Mouse (Mus musculus) liver, embryonic 14.5 days (tissue): ENCODE measurements around the gene Helz. TPM values are rescaled to one million over a fixed set of nuclear protein-coding genes. Genes with fewer than 3 reads are reported as not detected.
"Not testable (repeated sequence)": the region's sequence is repeated elsewhere in the genome, so short reads cannot be mapped to it uniquely, and the experiment has no call there.

Experiments
- ATAC-seq: fragments of 200-750 bp; cut with Nextera tagmentation; 2 replicates; pipeline ENCODE4 v1.8.0; 2017; ENCODE audit warnings: moderate number of reproducible peaks, mild to moderate bottlenecking, moderate library complexity; ENCODE audit not compliant: insufficient read depth
- DNase-seq, 3 experiments: peaks; one replicate each; pipeline ENCODE4 v3.0.0-alpha.2; 2012 to 2013; ENCODE audit warnings: low read depth in 3 of 3, low spot score in 3 of 3
- H3K27ac ChIP-seq: fragments of 300-500 bp; sonication (generic); 2 replicates; pipeline ENCODE4 v1.5.1; 2014; ENCODE audit warnings: moderate library complexity, mild to moderate bottlenecking, control low read depth, inconsistent platforms
- H3K27me3 ChIP-seq: fragments of 300-500 bp; sonication (generic); 2 replicates; pipeline ENCODE4 v1.6.1; 2014; ENCODE audit warnings: mild to moderate bottlenecking, low read length, moderate library complexity; ENCODE audit not compliant: control insufficient read depth, insufficient read depth
- H3K36me3 ChIP-seq: fragments of 300-500 bp; sonication (generic); replicated peaks from 2 replicates; pipeline ENCODE4 v1.6.1; 2014; ENCODE audit warnings: low read depth; ENCODE audit not compliant: control insufficient read depth, insufficient read depth
- H3K4me1 ChIP-seq, 2 experiments: fragments of 200-500 bp in 1 of 2; fragments of 300-500 bp in 1 of 2; sonication (generic) in 1 of 2; replicated peaks; 2 replicates each; pipeline ENCODE4 v1.6.1; 2012 to 2014; ENCODE audit warnings: antibody characterized with exemption in 1 of 2, inconsistent platforms in 1 of 2, low read length in 1 of 2; ENCODE audit not compliant: control insufficient read depth in 2 of 2, insufficient read depth in 2 of 2
- H3K4me2 ChIP-seq: fragments of 300-500 bp; sonication (generic); 2 replicates; pipeline ENCODE4 v1.6.1; 2014; ENCODE audit warnings: low read depth, mild to moderate bottlenecking, control low read depth, moderate library complexity
- H3K4me3 ChIP-seq, 2 experiments: fragments of 200-500 bp in 1 of 2; fragments of 300-500 bp in 1 of 2; sonication (generic) in 1 of 2; 2 replicates each; pipeline ENCODE4 v1.5.1; 2012 to 2014; ENCODE audit warnings: low read depth in 2 of 2, low read length in 2 of 2, mild to moderate bottlenecking in 2 of 2, control low read depth in 1 of 2, inconsistent platforms in 1 of 2, moderate library complexity in 1 of 2; ENCODE audit not compliant: insufficient read depth in 1 of 2
- H3K9ac ChIP-seq: fragments of 300-500 bp; sonication (generic); replicated peaks from 2 replicates; pipeline ENCODE4 v1.6.1; 2014; ENCODE audit warnings: mild to moderate bottlenecking, control low read depth, moderate library complexity
- H3K9me3 ChIP-seq: fragments of 300-500 bp; sonication (generic); 2 replicates; pipeline ENCODE4 v1.6.1; 2016; ENCODE audit warnings: low read length, mixed read lengths; ENCODE audit not compliant: control insufficient read depth
- CTCF ChIP-seq: IDR thresholded peaks from 2 replicates; pipeline ENCODE4 v1.5.1; 2016; ENCODE audit warnings: antibody characterized with exemption, low read depth, control low read depth
- EP300 ChIP-seq: IDR thresholded peaks from 2 replicates; pipeline ENCODE4 v1.6.1; 2016; ENCODE audit warnings: antibody characterized with exemption, low read depth
- WGBS: fragments of 180-500 bp; shearing (Covaris S2); extraction: QIAGEN DNeasy Blood & Tissue Kit; methylation state at CpG from one replicate; pipeline ENCODE4 v1.1.7; 2014; ENCODE audit not compliant: insufficient replicate concordance; 5-methylcytosine and 5-hydroxymethylcytosine counted together
- polyA plus RNA-seq, 2 experiments: library from polyadenylated mRNA; depleted of rRNA in 1 of 2; stranded (reverse) in 1 of 2; unstranded in 1 of 2; fragments of >200 nt; fragmentation: Nextera tagmentation in 1 of 2; extraction: Ambion mirVana in 1 of 2; gene quantifications; 2 replicates each; pipeline versions ENCODE4 v1.2.1 to v1.2.3; 2012 to 2014

Gene Helz
- polyA plus RNA-seq, 2 experiments = 3.0 to 5.6 TPM

DNA sequence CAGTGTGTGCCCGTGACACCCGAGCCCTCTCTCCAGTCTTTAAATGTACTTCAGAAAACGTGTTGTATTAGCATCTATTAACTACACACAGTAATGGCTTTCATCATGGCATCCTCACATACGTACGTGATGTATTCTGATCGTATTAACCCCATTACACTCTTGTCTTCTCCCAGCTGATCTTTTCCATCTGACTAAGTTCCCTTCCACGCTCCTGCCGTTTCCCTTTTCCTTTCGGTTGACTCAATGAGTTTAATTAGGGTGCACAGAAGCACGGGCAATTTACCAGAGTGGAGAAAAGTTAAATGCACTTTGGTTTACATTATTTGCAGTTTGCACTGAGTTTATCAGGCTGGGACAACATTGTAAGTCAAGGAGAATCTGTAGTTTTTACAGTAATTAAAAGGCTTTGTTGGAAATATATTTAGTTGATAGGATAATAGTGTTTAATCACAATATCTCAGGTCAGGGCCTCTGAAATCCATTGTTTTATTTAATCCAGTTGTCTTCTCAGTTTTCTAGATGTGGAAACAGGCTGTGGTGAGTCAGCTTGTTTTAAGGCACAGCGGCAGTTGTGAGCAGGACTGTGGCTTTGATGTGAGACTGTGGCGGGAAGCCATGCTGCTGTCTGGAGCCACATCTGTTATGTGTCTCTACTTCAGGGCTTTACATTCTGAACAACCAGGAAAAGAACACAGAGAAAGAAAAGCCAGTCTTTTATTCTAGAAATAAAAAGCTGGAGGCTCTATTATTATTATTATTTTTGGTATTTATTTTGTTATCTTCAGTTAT is 37.1 kb downstream of the Helz start:
- DNase-seq = no peak
- WGBS = 75% methylated on average over 12 of the region's 12 CpGs
- no peaks in the 10 kb centered on the region; the same call in none of the 2 replicates for H3K36me3 ChIP-seq
- no peaks in the 10 kb centered on the region for H3K4me1 ChIP-seq
- no peaks in the 10 kb centered on the region for H3K27me3 ChIP-seq
- H3K27ac ChIP-seq = no peak overlapping the region
- H3K4me3 ChIP-seq = no peak overlapping the region
- H3K4me2 ChIP-seq = no peak overlapping the region
- no peak for ATAC-seq
- TF ChIP-seq CTCF (no peak), EP300 (no peak)
- H3K9ac ChIP-seq = no peak overlapping the region
- no peaks in the 10 kb centered on the region for H3K9me3 ChIP-seq

DNA sequence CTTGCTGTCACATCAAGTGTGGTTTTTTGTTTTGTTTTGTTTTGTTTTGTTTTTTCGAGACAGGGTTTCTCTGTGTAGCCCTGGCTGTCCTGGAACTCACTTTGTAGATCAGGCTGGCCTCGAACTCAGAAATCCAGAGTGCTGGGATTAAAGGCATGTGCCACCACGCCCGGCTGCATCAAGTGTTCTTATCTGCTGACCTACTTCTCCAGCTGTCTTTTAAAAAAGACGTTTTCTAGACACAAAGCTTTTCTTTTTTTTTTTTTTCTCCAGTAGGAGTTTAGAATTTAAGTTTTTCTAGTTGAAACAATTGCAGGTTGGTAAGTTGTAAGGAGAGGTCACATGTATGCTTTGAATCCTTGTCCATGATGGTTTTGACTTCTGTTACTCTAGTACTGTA is 38.4 kb downstream of the Helz start:
- H3K27ac ChIP-seq, H3K4me1 ChIP-seq, H3K9ac ChIP-seq, DNase-seq, H3K4me2 ChIP-seq, H3K4me3 ChIP-seq, H3K27me3 ChIP-seq, H3K9me3 ChIP-seq, H3K36me3 ChIP-seq, ATAC-seq: not testable (repeated sequence)
- 40% methylated on average over 5 of the region's 5 CpGs for WGBS

DNA sequence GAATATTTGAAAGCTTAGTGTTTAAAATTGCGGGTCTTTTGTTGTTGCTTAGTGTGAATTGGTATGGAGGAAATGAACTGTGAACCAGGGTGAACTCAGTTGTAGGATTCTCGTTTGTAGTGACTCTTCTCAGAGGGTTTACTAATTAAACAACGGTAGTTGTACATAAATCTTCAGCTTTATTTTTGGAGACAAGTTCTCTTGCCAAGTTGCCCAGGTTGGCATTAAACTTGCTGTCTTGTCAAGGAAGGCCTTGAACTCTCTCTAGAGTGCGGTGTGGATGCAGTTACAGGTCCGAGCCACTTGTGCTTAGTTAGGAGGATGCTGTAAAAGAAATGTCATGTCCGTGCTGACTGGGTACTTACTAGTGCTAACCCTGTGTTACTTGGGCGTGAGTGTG is 39.4 kb downstream of the Helz start:
- Histone ChIP-seq H3K9ac (no peak overlapping the region), H3K9me3 (no peaks in the 10 kb centered on the region), H3K4me3 (no peak overlapping the region), H3K27me3 (no peaks in the 10 kb centered on the region), H3K4me1 (no peaks in the 10 kb centered on the region), H3K4me2 (no peak overlapping the region), H3K27ac (no peak overlapping the region), H3K36me3 (no peaks in the 10 kb centered on the region; the same call in none of the 2 replicates)
- ATAC-seq (no peak), DNase-seq (no peak)
- 77% methylated on average over 7 of the region's 7 CpGs for WGBS
- TF ChIP-seq EP300 = no peak
- no peak for TF ChIP-seq CTCF

DNA sequence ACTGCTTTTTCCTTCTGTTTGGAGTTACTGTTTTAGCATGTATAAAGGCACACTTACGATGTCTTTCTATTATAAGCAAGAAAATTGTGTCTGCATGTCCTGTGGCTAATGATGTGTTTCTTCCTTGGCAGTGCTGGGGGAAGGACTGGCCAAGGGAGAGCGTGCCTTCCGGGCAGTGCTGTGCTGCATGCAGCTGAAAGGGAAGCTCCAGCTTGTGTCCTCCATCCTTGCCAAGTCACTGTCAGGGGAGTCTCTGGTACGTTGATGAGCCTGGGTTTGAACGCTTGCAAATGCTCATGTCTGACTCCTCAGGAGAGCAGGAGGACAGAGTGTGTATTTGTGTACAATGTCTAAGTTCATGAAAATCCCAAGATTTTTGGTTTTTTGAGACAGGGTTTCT is 44.8 kb downstream of the Helz start:
- no peaks in the 10 kb centered on the region for H3K4me1 ChIP-seq
- no peak overlapping the region for H3K9ac ChIP-seq
- TF ChIP-seq EP300 = no peak
- TF ChIP-seq CTCF = no peak
- WGBS = 78% methylated on average over 5 of the region's 5 CpGs
- no peak overlapping the region for H3K4me2 ChIP-seq
- ATAC-seq = no peak
- H3K4me3 ChIP-seq = no peak overlapping the region
- H3K9me3 ChIP-seq = no peaks in the 10 kb centered on the region
- DNase-seq = no peak
- H3K27me3 ChIP-seq = no peaks in the 10 kb centered on the region
- H3K36me3 ChIP-seq = peaks cover 2% of the 10 kb centered on the region
- H3K27ac ChIP-seq = no peak overlapping the region

DNA sequence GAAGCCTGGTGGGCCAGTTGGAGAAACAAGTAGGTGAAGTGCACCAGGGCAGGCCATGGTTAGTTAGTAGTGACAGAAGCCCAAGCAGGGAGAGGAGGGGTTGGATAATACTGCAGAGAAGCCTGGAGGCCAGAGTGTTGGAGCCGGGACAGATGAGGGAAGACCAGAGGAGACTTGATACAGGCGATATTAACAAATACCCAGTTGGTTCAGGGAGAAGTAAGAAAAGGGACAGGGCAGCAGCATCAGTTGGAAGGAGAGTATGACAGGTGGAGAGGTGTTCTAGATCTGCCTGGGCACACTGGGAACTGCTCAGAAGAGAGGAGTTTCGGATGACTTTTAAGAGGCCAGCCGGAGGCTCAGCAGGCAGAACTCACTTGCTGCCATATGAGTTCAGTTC is 49.7 kb downstream of the Helz start:
- Histone ChIP-seq H3K4me1 (no peaks in the 10 kb centered on the region), H3K4me2 (no peak overlapping the region), H3K36me3 (peaks cover 7% of the 10 kb centered on the region), H3K27me3 (no peaks in the 10 kb centered on the region), H3K4me3 (no peak overlapping the region), H3K9ac (no peak overlapping the region), H3K9me3 (no peaks in the 10 kb centered on the region), H3K27ac (no peak overlapping the region)
- DNase-seq = no peak
- 80% methylated on average over 4 of the region's 4 CpGs for WGBS
- ATAC-seq = no peak
- TF ChIP-seq CTCF = no peak
